Mouse (Mus musculus): ENCODE measurements at regions not wholly inside any gene's neighbourhood (a gene's known extent, or its start where the extent isn't known, plus 50 kb on each side); places are given as distances from the start of the nearest gene placed in this dataset.

- no peak overlapping the region for H3K4me3 ChIP-seq (ENCODE audit: low read depth, low read length)
- 29% methylated on average over 11 of the region's 11 CpGs for WGBS
- H3K27me3 ChIP-seq (replicated peaks; ENCODE audit: control insufficient read depth, insufficient read depth, low read length) = no peaks in the 10 kb centered on the region
- no peak overlapping the region for H3K27ac ChIP-seq (ENCODE audit: low read depth, low read length)
- no peaks in the 10 kb centered on the region for H3K36me3 ChIP-seq (ENCODE audit: control insufficient read depth, insufficient read depth, low read length)
- 0 out of 2 replicates have a peak, but pooled peaks cover 5% of the 10 kb centered on the region for H3K4me1 ChIP-seq (replicated peaks; ENCODE audit: control insufficient read depth, insufficient read depth, low read length)
- H3K9me3 ChIP-seq (ENCODE audit: control insufficient read depth, low read length) = peaks cover 2% of the 10 kb centered on the region; the same call in 1 of the 2 replicates
- no peak overlapping the region for H3K4me2 ChIP-seq
- no peak for DNase-seq (ENCODE audit: low spot score)
- no peak for ATAC-seq (replicated peaks; ENCODE audit: low FRiP score)
- H3K9ac ChIP-seq (ENCODE audit: low read depth, low read length) = no peak overlapping the region
These were observed 53.5 kb upstream of the Ptpn1 start for GRCm38 (mm10) chr2:167878255-167878865.

- Histone ChIP-seq H3K4me3 (ENCODE audit: low read depth, low read length) (no peak overlapping the region), H3K4me1 (replicated peaks; ENCODE audit: control insufficient read depth, insufficient read depth, low read length) (0 out of 2 replicates have a peak, but pooled peaks cover 5% of the 10 kb centered on the region), H3K27me3 (replicated peaks; ENCODE audit: control insufficient read depth, insufficient read depth, low read length) (no peaks in the 10 kb centered on the region), H3K9ac (ENCODE audit: low read depth, low read length) (no peak overlapping the region), H3K27ac (ENCODE audit: low read depth, low read length) (no peak overlapping the region), H3K4me2 (no peak overlapping the region), H3K36me3 (ENCODE audit: control insufficient read depth, insufficient read depth, low read length) (no peaks in the 10 kb centered on the region), H3K9me3 (ENCODE audit: control insufficient read depth, low read length) (peaks cover 2% of the 10 kb centered on the region; the same call in 1 of the 2 replicates)
- ATAC-seq (replicated peaks; ENCODE audit: low FRiP score) (no peak), DNase-seq (ENCODE audit: low spot score) (no peak)
- 42% methylated on average over 11 of the region's 11 CpGs for WGBS
These were observed 54.5 kb upstream of the Ptpn1 start for GRCm38 (mm10) chr2:167877254-167877870.

- no peaks in the 10 kb centered on the region for H3K9me3 ChIP-seq (ENCODE audit: control insufficient read depth, low read length)
- DNase-seq (ENCODE audit: low spot score) = no peak
- no peak overlapping the region for H3K27ac ChIP-seq (ENCODE audit: low read depth, low read length)
- ATAC-seq (replicated peaks; ENCODE audit: low FRiP score) = no peak
- H3K36me3 ChIP-seq (ENCODE audit: control insufficient read depth, insufficient read depth, low read length) = no peaks in the 10 kb centered on the region
- 87% methylated on average over 4 of the region's 4 CpGs for WGBS
- H3K4me1 ChIP-seq (replicated peaks; ENCODE audit: control insufficient read depth, insufficient read depth, low read length) = peaks cover 3% of the 10 kb centered on the region; the same call in 1 of the 2 replicates
- no peaks in the 10 kb centered on the region for H3K27me3 ChIP-seq (replicated peaks; ENCODE audit: control insufficient read depth, insufficient read depth, low read length)
- no peak overlapping the region for H3K4me2 ChIP-seq
- H3K4me3 ChIP-seq (ENCODE audit: low read depth, low read length) = no peak overlapping the region
- no peak overlapping the region for H3K9ac ChIP-seq (ENCODE audit: low read depth, low read length)
These were observed 59.4 kb upstream of the Ptpn1 start for GRCm38 (mm10) chr2:167872507-167872906.

GRCm38 (mm10) chr2:167870153-167870552 is 61.7 kb upstream of the Ptpn1 start:
- Histone ChIP-seq H3K27me3 (replicated peaks; ENCODE audit: control insufficient read depth, insufficient read depth, low read length) (no peaks in the 10 kb centered on the region), H3K4me1 (replicated peaks; ENCODE audit: control insufficient read depth, insufficient read depth, low read length) (peaks cover 2% of the 10 kb centered on the region; the same call in 1 of the 2 replicates), H3K36me3 (ENCODE audit: control insufficient read depth, insufficient read depth, low read length) (no peaks in the 10 kb centered on the region), H3K9ac (ENCODE audit: low read depth, low read length) (no peak overlapping the region), H3K4me2 (no peak overlapping the region), H3K4me3 (ENCODE audit: low read depth, low read length) (no peak overlapping the region), H3K27ac (ENCODE audit: low read depth, low read length) (no peak overlapping the region), H3K9me3 (ENCODE audit: control insufficient read depth, low read length) (no peaks in the 10 kb centered on the region)
- DNase-seq (ENCODE audit: low spot score) = no peak
- ATAC-seq (replicated peaks; ENCODE audit: low FRiP score) = no peak
- 77% methylated on average over 6 of the region's 6 CpGs for WGBS

GRCm38 (mm10) chr2:167866751-167867150 is 65.1 kb upstream of the Ptpn1 start:
- Histone ChIP-seq H3K4me2 (no peak overlapping the region), H3K4me1 (replicated peaks; ENCODE audit: control insufficient read depth, insufficient read depth, low read length) (peaks cover 2% of the 10 kb centered on the region; the same call in 1 of the 2 replicates)
- peak; percentile 44; the same call in 1 of the 2 replicates for ATAC-seq (replicated peaks; ENCODE audit: low FRiP score)

GRCm38 (mm10) chr2:167865525-167865924 is 66.3 kb upstream of the Ptpn1 start:
- Histone ChIP-seq H3K27ac (ENCODE audit: low read depth, low read length) (no peak overlapping the region), H3K36me3 (ENCODE audit: control insufficient read depth, insufficient read depth, low read length) (no peaks in the 10 kb centered on the region), H3K4me2 (no peak overlapping the region), H3K9ac (ENCODE audit: low read depth, low read length) (no peak overlapping the region), H3K4me1 (replicated peaks; ENCODE audit: control insufficient read depth, insufficient read depth, low read length) (peaks cover 2% of the 10 kb centered on the region; the same call in 1 of the 2 replicates), H3K27me3 (replicated peaks; ENCODE audit: control insufficient read depth, insufficient read depth, low read length) (no peaks in the 10 kb centered on the region), H3K9me3 (ENCODE audit: control insufficient read depth, low read length) (no peaks in the 10 kb centered on the region), H3K4me3 (ENCODE audit: low read depth, low read length) (no peak overlapping the region)
- 87% methylated on average over 3 of the region's 3 CpGs for WGBS
- no peak for ATAC-seq (replicated peaks; ENCODE audit: low FRiP score)
- DNase-seq (ENCODE audit: low spot score) = no peak

More at GRCm38 (mm10) chr2:167866751-167867150, 65.1 kb upstream of the Ptpn1 start:
- Histone ChIP-seq H3K36me3 (ENCODE audit: control insufficient read depth, insufficient read depth, low read length) (no peaks in the 10 kb centered on the region), H3K9ac (ENCODE audit: low read depth, low read length) (no peak overlapping the region), H3K4me3 (ENCODE audit: low read depth, low read length) (no peak overlapping the region), H3K9me3 (ENCODE audit: control insufficient read depth, low read length) (no peaks in the 10 kb centered on the region), H3K27me3 (replicated peaks; ENCODE audit: control insufficient read depth, insufficient read depth, low read length) (no peaks in the 10 kb centered on the region), H3K27ac (ENCODE audit: low read depth, low read length) (no peak overlapping the region)
- 50% methylated on average over 10 of the region's 10 CpGs for WGBS
- DNase-seq (ENCODE audit: low spot score) = no peak

GRCm38 (mm10) chr2:167864672-167865071 is 67.2 kb upstream of the Ptpn1 start:
- H3K27me3 ChIP-seq (replicated peaks; ENCODE audit: control insufficient read depth, insufficient read depth, low read length) = no peaks in the 10 kb centered on the region
- no peak overlapping the region for H3K4me3 ChIP-seq (ENCODE audit: low read depth, low read length)
- H3K27ac ChIP-seq (ENCODE audit: low read depth, low read length) = no peak overlapping the region
- peaks cover 2% of the 10 kb centered on the region; the same call in 1 of the 2 replicates for H3K4me1 ChIP-seq (replicated peaks; ENCODE audit: control insufficient read depth, insufficient read depth, low read length)
- DNase-seq (ENCODE audit: low spot score) (no peak), ATAC-seq (replicated peaks; ENCODE audit: low FRiP score) (no peak)
- H3K9ac ChIP-seq (ENCODE audit: low read depth, low read length) = no peak overlapping the region
- H3K36me3 ChIP-seq (ENCODE audit: control insufficient read depth, insufficient read depth, low read length) = no peaks in the 10 kb centered on the region
- 76% methylated on average over 7 of the region's 7 CpGs for WGBS
- no peaks in the 10 kb centered on the region for H3K9me3 ChIP-seq (ENCODE audit: control insufficient read depth, low read length)
- H3K4me2 ChIP-seq = no peak overlapping the region

GRCm38 (mm10) chr2:167864228-167864627 is 67.6 kb upstream of the Ptpn1 start:
- Histone ChIP-seq H3K9ac (ENCODE audit: low read depth, low read length) (no peak overlapping the region), H3K4me1 (replicated peaks; ENCODE audit: control insufficient read depth, insufficient read depth, low read length) (peaks cover 5% of the 10 kb centered on the region; the same call in 1 of the 2 replicates), H3K4me2 (no peak overlapping the region), H3K27ac (ENCODE audit: low read depth, low read length) (no peak overlapping the region), H3K4me3 (ENCODE audit: low read depth, low read length) (no peak overlapping the region), H3K9me3 (ENCODE audit: control insufficient read depth, low read length) (no peaks in the 10 kb centered on the region), H3K36me3 (ENCODE audit: control insufficient read depth, insufficient read depth, low read length) (no peaks in the 10 kb centered on the region), H3K27me3 (replicated peaks; ENCODE audit: control insufficient read depth, insufficient read depth, low read length) (no peaks in the 10 kb centered on the region)
- DNase-seq (ENCODE audit: low spot score) (no peak), ATAC-seq (replicated peaks; ENCODE audit: low FRiP score) (no peak)
- WGBS = 52% methylated on average over 8 of the region's 8 CpGs

GRCm38 (mm10) chr2:167863616-167864015 is 68.2 kb upstream of the Ptpn1 start:
- H3K36me3 ChIP-seq (ENCODE audit: control insufficient read depth, insufficient read depth, low read length) = no peaks in the 10 kb centered on the region
- H3K4me1 ChIP-seq (replicated peaks; ENCODE audit: control insufficient read depth, insufficient read depth, low read length) = peaks cover 5% of the 10 kb centered on the region; the same call in 1 of the 2 replicates
- H3K27me3 ChIP-seq (replicated peaks; ENCODE audit: control insufficient read depth, insufficient read depth, low read length) = no peaks in the 10 kb centered on the region
- DNase-seq (ENCODE audit: low spot score) (no peak), ATAC-seq (replicated peaks; ENCODE audit: low FRiP score) (no peak)
- no peak overlapping the region for H3K4me3 ChIP-seq (ENCODE audit: low read depth, low read length)
- H3K27ac ChIP-seq (ENCODE audit: low read depth, low read length) = no peak overlapping the region
- no peak overlapping the region for H3K9ac ChIP-seq (ENCODE audit: low read depth, low read length)
- H3K9me3 ChIP-seq (ENCODE audit: control insufficient read depth, low read length) = no peaks in the 10 kb centered on the region
- WGBS = 67% methylated on average over 6 of the region's 6 CpGs
- no peak overlapping the region for H3K4me2 ChIP-seq
